Mouse (Mus musculus) layer of hippocampus, postnatal 10 days (tissue): Measurements from ENCODE around the gene Pou2f2. TPM values are rescaled to one million over a fixed set of nuclear protein-coding genes. Genes with fewer than 3 reads are reported as not detected.

Experiments used
- DNase-seq, 2 experiments: peaks; one replicate each; pipeline ENCODE4 v3.0.0; 2021; ENCODE audit warnings: low spot score in 2 of 2
- total RNA-seq, 2 experiments: library from RNA; stranded (reverse); gene quantifications; 2 replicates each; pipeline ENCODE4 v1.2.3; 2021

Gene Pou2f2
- total RNA-seq, 2 experiments from 2014 or later, result 10.1 to 11.3 TPM

DNA sequence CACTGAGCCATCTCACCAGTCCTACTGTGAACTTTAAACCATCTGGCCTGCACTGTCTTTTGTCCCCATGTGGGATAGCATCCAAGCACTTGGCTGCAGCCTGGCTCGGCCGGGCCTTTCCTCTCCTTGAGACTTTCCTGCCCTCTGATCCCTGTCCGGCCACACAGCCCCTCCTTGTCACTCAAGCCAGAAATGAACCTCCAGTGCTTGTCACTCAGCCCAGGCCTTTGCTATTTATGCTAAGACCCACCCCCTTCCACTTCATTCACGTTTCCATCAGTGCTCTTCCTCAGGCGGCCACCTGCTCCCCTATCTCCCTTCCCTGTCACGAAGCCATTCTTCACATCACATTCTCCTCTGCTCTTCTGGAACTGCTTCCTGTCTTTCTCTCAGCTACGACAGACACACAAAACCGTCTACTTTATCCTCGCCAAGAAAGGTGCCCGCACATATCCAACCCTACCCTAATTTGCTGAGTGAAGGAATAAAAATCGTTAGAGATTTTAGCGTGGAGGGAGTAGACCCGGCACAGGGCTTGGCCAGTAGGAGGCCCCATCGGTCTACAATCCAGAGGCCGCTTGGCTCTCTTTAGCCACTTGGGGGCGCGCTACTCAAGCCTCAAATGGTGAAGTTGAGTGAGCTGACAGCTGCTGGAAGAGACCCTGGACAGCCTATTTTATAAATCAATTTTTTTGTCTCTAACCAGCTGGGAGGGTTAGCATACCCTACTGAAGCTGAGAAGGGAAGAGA, 73.9 kb downstream of the Pou2f2 start:
- peak; percentile 92 to 94 for DNase-seq

DNA sequence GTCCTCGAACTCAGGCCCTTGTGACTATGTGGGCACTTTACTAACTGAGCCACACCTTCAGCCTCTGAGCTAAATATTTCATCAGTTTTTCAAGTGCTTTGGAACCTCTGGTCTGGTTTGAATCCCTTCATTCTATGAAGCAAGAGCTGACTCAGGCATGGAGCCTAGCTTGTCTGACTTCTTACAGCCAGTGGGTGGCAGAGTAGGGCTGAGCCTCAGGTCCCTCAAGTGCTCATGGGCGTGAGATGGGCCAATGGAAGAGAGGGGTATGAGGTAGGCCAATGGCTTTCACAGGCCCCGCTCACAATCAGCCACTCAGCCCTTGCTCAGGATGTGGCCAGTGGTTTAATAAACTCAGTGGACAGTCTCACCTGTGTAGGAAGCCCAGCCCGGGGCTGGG, 79.9 kb downstream of the Pou2f2 start:
- no peak for DNase-seq

DNA sequence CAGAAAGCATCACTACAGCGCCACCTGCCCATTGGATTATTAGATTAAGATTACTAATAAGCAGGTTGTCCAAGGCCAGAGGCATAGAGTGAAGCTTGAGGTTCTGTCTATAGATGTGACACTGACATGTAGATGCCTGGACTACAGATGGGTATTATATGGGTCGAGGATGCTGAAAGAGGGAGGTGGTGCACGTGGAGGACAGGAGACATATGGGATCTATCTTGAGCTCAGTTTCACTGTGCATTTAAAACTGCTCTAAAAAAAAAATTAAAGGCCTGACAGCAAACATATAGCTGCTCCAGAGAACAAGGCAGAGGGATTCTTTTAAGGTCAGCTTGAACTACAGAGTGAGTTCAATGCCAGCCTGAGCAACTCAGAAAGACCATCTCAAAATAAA, 81.4 kb downstream of the Pou2f2 start:
- DNase-seq, result no peak

DNA sequence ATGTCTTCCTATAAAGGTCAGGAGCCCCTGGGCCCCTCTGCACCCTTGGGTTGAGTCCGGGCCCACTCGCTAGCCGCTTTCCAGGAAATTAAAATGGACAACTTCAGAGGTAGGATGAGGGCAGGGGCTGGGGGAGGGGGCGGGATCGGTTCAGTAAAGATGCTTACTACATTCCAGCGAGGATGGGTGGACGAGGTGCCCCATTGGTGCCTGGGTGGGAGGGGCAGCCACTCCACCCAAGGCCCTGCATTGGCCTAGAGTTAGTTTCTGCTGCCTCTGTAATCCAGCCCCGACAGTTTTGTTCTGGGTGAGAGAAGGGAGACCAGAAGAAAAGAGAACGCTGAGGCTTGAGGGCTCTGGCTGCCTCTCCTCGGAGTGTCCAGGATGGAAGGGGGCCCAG, 89.7 kb downstream of the Pou2f2 start:
- DNase-seq, result no peak

DNA sequence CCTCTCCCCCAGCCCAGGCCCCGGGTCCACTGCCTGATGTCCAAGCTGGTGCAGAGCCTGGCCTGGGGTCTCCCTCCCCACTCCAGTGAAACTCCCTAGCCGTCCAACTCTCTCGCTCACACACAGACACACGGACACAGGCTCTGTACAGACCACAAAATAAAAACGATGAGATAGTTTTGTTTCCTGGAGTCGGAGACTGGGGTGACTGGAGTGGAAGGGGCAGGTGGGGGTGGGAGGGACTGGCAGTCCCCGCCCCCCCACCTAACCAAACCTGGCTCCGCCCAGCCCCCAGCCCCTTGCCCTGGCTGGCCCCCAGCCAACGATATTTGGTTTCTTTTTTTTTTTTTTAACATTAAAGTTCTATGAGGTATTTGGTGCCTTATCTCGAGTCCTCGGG, 90.6 kb downstream of the Pou2f2 start:
- DNase-seq, result no peak

DNA sequence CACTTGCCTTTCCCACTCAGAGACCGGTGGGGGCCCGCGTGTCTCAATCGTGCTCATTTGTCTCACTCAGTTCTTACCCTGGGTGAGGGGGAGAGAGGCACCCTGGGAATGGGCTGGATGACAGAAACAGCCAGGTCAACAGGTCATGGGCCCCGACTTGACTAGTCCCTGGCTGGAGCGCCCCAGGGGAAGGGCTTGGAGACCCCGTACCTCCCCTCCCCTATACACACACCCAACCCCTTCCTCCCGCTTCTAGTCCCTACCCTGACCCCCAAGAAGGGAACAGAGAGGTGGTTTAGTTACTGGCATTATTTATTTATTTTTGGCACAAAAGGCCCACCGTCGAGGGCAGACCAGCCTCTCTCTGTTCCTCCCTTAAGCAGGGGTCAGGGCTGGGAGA, 91.0 kb downstream of the Pou2f2 start:
- no peak for DNase-seq

DNA sequence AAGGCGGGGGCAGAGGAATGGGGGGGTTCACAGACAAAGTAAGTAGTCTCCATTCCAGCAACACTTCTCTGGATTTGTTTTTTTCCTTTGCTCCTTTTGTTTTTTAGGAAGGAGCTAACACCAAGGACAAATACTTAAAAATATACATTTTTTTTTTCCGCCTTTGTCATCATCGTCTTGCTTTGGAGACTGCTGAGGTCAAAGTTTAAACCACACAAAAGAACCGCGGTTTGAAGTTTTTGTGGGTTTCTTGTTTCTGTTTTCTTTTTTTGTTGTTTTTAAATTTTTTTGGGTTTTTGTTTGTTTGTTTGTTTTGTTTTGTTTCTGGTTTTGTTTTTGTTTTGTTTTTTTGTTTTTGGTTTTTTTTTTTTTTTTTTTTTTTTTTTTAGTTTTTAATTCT, 91.6 kb downstream of the Pou2f2 start:
- no peak for DNase-seq

DNA sequence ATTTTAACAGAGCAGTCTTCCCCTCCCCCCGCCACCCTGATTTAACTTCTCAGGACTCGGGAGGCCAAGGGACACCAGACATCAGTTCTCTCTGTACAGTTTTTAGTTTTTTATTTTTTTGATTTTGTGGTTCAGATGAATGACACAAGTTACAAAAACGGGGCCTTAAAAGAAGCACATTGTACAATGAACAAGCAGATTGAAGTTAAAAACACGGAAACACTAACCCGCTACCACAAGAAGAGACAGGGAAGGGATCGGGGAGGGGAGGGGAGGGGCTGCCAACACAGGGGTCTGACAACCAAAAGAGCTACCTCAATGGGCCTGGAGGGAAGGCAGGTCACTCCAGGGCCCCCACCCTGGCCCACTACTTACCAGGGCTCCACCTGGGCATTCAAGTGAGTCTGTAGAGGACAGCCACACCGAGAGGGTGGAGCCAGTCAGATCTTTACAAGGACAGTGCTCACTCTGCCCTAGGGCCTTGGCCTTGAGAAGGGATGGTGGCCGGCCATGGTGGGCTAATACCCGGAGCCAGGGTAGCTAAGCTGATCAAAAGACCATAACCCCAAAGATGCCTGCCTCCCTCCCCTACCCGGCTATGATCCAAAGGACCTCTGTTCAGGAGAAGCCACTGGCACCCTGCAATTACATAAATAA, 92.1 kb downstream of the Pou2f2 start:
- DNase-seq, result no peak

DNA sequence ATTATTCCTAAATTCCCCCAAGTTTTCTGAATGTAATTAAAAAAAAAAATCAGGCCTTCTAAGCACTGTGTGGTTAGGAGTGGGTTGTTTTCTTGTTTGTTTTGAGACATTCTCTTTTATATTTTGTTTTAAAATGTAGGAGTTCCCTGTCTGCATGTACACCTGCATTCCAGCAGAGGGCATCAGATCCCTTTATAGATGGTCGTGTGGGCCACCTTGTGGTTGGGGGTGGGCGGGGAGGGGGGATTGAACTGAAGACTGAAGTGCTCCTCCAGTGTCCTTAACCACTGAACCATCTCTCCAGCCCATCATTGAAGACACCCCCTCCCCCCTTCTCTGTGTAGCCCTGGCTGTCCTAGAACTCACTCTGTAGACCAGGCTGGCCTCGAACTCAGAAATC, 92.9 kb downstream of the Pou2f2 start:
- no peak for DNase-seq

DNA sequence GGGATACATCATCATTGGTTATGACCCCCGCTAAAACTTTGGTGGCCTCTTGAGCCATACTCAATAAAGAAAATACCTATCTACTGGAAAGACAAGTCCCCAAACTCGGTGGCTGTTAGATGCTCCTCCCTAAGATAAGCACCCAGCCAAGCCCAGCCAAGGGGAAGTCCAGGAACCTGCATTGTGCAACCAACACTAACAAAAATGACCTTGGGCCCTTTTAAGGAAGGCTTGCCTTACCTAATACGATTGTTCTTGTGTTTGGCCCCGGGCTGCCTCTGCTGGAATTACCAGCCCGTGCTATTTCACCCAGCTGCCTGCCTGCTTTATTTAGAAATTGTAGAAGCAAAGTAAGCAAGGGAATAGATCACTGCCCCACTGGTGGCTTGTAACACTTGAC, 94.9 kb downstream of the Pou2f2 start:
- DNase-seq, result no peak

DNA sequence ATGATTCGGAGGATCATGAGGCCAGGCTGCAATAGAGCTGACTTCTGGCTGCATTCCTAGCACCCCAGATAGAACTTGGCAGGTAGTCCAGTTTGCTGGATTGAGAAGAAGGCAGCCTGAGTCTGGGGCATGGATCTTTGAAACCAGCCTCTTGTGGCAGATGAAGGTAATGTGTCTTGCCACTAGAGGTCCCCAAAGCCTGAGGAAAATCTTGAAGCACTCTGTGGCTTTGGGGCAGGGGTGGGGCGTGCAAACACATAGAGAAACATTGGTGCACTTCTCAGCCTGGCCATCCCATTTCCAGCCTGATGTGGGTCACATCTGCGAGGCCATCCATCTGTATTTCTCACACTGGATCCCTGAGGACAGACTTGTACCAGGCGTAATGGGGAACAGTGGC, 97.0 kb downstream of the Pou2f2 start:
- peak in 1 of 2 experiments; percentile 63 for DNase-seq

DNA sequence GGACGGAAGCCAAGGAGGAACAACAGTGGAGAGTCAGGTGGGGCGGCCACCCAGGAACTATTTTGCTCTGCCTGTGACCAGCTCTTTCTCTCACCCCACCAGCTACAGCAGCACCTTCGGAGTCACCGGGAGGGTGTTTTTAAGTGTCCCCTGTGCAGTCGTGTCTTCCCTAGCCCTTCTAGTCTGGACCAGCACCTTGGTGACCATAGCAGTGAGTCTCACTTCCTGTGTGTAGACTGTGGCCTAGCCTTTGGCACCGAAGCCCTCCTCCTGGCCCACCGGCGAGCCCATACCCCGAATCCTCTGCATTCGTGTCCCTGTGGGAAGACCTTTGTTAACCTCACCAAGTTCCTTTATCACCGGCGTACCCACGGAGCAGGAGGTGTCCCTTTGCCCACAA, 99.1 kb downstream of the Pou2f2 start:
- no peak for DNase-seq

DNA sequence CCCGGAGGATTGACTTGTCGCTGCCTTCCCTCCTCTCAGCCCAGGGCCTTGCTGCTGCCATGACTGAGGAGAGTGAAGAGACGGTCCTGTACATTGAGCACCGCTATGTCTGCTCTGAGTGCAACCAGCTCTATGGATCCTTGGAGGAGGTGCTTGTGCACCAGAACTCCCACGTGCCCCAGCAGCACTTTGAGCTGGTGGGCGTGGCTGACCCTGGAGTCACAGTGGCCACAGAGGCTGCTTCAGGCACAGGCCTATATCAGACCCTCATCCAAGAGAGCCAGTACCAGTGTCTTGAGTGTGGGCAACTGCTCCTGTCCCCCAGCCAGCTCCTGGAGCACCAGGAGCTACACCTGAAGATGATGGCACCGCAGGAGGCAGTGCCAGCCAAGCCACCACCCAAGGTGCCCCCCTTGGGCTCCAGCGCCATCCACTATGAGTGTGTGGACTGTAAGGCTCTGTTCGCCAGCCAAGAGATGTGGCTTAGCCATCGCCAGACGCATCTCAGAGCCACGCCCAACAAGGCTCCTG, 100.0 kb downstream of the Pou2f2 start:
- DNase-seq, result no peak

DNA sequence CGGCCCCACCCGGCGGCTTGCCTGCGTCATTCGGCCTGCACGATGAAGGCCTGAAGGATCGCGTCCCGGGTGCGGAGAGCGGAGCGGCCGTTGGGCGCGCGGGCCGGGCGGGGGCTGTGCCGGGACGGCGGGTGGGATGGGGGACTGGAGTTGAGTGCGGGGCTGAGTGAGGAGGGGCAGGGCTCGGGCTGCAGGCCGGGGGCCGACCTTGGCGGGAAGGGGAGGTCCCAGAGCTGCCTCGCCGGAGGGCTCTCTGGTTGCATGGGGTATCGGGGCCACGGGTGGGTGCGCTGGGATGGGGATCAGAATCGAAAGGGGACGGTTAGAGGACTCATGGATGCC, 102.1 kb downstream of the Pou2f2 start:
- no peak for DNase-seq

DNA sequence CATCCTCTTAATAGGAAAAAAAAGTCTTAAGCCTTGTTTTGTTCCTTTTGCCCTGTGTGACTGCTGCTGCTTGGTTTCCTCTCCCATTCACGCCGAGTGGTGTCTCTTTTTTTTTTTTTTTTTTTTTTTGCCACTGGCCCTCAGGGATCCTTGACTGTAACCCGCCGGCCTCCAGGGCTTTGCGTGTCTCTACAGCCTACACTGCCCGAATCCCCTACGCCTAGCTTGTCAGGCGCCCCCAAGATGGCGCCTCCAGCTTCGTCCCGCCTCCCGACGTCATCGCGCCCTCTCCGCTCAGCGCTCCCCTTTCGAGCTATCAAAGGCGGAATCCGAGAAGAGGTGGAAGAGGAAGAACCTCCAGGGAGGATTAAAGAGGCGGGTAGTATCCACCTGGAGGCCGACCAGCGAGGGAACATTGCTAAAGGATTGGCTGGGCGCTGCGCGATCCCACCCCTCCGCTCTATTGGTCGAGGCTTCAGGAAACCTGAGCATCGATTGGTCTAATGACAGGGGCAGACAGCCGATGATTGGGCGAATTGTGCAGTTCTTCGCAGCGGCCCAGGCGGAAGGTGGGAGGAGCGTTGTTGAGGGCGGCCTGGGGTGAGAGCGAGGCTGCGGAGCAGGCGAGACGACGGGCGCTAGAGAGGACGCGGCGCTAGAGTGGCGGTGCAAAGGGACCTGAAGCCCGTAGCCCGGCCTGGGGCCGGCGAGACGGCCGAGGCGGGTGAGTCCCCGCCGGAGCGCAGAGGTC, 102.7 kb downstream of the Pou2f2 start:
- peak; percentile 94 to 95 for DNase-seq

DNA sequence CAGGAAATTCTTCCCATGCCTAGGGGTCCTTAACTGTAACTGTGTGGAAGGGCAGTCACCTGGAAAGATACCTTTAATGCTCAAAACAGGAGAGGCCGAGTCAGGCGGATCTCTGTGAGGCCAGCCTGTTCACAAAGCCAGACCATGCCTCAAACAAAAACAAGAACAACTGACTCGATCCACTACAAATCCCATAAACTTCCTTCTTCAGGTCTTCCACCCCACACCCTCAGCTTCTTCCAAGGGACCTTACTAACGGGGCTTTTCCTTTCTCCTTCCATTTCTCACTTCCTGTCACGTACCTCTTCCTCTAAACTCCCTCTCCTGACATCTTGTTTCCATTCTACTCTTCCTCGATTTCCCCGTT, 103.2 kb downstream of the Pou2f2 start:
- no peak for DNase-seq

DNA sequence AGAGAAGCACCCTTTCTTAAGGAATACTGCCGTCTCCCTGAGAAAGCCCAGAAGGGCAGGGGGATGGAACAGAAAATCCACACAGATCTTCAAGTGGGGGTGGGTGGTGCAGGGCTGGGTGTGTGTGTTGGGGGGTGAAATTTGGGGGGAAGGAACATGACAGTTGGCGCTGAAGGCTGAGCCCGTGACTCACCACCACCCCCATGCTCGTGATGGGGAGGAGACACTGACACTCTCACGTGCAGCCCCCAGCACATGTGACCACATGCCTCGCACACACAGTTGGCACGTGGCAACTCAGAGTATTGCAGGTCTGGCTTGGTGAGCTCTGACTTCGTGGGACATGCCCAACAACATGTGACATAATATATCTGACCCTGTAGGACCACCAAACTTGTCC, 105.6 kb downstream of the Pou2f2 start:
- peak; percentile 49 to 56 for DNase-seq

DNA sequence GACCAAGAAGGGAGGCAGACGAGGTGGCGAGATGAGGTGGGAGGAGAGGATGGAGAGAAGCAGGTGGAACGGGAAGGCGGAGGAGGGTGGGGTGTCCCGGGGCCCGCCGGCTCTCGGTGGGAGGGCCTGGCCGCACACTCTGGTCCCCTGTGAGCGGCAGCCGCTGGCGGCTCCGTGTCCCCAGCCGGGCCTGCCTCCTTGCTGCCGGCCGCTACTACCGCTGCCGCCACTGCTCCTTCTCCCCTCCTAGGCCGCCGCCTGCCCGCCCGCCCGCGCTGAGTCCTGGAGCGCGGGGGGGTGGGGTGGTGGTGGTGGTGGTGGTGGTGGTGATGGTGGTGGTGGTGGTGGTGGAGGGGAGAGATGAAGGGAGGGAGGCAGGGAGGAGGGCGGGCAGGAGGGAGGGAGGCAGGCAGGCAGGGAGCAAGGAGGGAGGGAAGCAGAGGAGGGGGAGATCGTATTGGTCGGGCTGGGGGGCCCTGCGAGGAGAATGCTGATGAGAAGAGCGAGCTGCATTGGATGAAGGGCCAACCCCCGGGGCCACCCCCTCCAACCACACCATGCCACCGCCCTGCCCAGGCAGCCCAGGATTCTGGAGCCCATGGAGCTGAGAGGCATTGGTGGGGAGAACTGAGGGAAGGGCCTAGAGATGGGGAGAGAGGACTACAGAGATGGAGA, 106.7 kb downstream of the Pou2f2 start:
- DNase-seq, result peak; percentile 69 to 78

DNA sequence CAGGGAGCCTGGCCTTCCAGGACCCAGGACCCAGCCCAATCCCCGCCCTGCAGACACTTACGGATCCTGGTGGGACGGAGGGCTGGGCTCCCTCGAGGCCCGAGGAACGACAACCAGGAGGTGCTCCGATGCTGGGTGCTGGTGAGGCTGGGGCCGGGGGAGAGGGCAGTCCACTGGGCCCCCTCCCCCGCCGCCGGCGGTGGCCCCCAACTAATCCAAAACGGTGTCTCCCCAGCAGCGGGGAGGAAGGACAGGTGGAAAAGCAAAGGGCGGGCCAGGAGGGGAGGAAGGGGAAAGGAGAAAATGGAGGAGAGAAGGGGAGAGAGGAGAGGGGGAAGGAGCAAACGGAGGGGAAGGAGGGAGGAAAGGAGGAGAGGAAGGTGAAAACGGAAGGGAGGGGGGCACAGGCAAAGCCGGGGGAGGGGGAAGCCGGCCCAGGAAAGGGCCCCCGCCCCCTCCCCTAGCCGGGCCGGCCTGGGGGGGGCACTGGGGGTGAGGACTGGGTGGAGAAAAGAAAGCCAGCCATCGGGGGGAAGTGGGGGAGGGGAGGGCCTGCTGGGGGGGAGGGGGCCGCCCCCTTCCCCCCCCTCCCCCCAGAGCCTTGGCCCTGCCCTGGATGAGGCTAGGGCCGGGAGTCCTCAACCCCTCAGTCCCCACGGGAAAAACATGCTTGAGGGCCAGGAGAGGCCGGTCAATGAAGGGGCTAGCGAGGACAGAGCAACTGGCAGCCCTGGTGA, 107.4 kb downstream of the Pou2f2 start, which contains the start of the genes Grik5 and Zfp574:
Grik5 (minus strand) TSS at position 368 of the 737 bp plus-strand sequence.
Zfp574 (plus strand) TSS at position 589 of the 737 bp plus-strand sequence.
- no peak for DNase-seq

DNA sequence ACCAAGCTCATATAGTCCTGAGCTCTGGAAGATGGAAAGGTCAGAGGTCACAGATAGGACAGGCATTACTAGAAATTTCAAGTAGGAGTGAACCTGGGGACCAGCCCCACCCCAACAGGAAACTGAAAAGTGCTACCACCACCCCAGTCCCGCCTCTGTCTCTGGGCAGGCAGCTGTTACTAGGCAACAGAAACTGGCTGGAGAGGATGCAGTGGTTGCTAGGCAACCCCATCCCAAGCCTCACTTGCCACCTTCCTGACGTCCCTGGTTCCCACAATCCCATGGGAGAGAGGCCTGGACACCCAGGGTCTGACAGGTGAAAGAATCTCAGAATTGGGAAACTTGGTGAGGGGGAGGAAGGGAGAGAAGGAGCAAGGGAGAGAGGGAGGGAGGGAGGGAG, 110.8 kb downstream of the Pou2f2 start:
- DNase-seq, result no peak
